Mouse (Mus musculus): ENCODE data around the gene Heg1. TPM values are rescaled to one million over a fixed set of nuclear protein-coding genes. Genes with fewer than 3 reads are reported as not detected.
A peak's percentile ranks its signal among the peaks of the same experiment; 100 is the strongest.

Heg1 gene
- total RNA-seq, 2 experiments from 2014 or later, result 31.0 to 35.5 TPM

DNA sequence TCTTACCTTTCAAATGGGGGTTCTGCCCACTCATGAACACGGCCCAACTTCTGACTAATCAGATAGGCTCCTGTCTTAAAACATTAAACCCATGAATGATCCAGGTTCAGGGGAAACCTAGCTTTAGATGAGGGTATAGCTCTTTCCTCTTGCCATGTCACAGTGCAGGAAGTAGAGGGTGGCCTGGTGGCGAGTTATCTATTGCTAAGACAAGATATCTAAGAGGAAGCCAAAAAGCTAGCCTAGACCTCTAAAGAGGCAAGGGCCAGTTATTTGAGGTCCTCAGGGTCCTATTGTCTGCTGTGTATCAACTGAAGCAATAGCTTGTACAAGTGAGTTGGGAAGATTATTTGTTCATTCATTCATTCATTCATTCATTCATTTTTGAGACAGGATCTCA, 15.7 kb upstream of the Heg1 start:
- H3K4me3 ChIP-seq, result no peak overlapping the region
- DNase-seq (ENCODE audit: extremely low spot score in 1 of 2, low spot score in 2 of 2), result no peak
- intact Hi-C loops (cut with DNase I), result no loop called here
- TF ChIP-seq CTCF (IDR thresholded peaks at IDR 0.05), result no peak
- H3K27ac ChIP-seq, result no peak overlapping the region

DNA sequence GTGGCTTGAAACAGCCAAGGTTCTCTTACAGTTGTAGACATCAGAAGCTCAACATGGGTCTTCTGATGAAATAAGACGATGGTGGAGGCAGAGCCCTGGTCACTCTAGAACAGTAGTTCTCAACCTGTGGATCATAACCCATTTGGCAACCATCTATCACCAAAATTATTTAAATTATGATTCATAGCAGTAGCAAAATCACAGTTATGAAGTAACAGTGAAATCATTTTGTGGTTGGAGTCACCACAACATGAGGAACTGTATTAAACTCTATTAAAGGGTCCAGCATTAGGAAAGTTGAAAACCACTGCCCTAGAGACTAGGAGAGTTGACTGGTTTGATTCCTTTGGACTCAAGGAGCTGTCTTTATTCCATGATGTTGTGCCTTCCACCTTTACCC, 15.1 kb upstream of the Heg1 start:
- H3K27ac ChIP-seq, result no peak overlapping the region

DNA sequence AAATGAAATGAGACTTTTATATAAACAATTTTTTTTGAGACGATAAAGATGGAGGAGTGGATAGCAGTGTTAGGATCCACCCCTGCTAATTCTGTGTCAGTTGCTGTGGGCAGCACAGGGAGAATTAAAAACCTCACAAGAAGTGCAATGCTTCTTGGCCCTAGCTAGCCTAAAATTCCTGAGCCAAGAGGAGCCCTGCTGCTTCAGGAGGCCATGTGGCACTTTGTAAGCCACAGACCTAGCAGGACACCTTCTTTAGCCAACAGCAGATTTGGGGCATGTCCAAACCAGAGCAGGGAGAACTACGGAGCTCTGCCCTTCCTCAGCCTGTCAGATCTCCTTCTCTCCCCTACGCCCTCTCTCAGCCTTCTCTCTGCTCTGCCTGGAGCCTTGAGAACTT, 13.8 kb upstream of the Heg1 start:
- TF ChIP-seq CTCF (IDR thresholded peaks at IDR 0.05), result no peak
- peak overlapping the region; percentile 45; the same call in 1 of the 2 replicates for H3K27ac ChIP-seq
- H3K4me3 ChIP-seq, result no peak overlapping the region
- intact Hi-C loops (cut with DNase I), result no loop called here
- no peak for DNase-seq (ENCODE audit: extremely low spot score in 1 of 2, low spot score in 2 of 2)

More for the DNA sequence above, 15.1 kb upstream of the Heg1 start:
- no peak overlapping the region for H3K4me3 ChIP-seq
- TF ChIP-seq CTCF (IDR thresholded peaks at IDR 0.05), result no peak
- DNase-seq (ENCODE audit: extremely low spot score in 1 of 2, low spot score in 2 of 2), result no peak
- intact Hi-C loops (cut with DNase I), result no loop called here

DNA sequence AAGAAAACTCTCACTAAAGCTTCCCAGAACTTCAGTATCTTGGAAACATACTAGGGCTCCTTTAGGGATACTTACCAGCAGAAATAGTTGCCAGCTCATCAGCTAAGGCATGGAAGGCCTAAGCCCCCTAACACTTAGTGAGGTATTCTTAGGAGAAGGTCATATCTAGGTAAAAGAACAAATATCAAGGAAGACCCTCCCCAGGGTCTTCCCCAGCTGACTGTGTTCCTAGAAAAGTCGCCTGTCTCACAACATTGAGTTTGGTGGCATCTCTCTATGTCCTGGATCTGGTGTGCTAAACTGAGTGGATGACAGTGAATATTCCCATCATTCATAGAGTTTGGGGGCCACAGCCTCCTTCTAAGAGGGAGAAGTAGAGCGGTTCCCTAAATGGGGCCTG, 13.2 kb upstream of the Heg1 start:
- Histone ChIP-seq H3K27ac (peak overlapping the region; percentile 45; the same call in 1 of the 2 replicates), H3K4me3 (no peak overlapping the region)
- intact Hi-C loops (cut with DNase I), result no loop called here
- DNase-seq (ENCODE audit: extremely low spot score in 1 of 2, low spot score in 2 of 2), result no peak
- TF ChIP-seq CTCF (IDR thresholded peaks at IDR 0.05), result no peak

DNA sequence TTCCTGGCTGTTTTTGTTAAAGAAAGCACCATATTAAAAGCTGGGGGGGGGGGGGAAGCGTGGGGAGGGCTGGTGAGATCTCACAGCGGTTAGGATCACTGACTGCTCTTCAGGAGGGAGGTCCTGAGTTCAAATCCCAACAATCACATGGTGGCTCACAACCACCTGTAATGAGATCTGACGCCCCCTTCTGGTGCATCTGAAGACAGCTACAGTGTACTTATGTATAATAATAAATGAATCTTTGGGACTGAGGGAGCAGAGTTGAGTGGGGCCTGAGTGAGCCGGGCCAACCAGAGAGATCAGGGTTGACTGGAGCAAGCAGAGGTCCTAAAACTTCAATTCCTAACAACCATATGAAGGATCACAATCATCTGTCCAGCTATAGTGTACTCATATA, 12.0 kb upstream of the Heg1 start:
- TF ChIP-seq CTCF (IDR thresholded peaks at IDR 0.05), result no peak; the same call in none of the 2 replicates
- intact Hi-C loops (cut with DNase I), result no loop called here
- H3K27ac ChIP-seq, result no peak overlapping the region
- DNase-seq (ENCODE audit: extremely low spot score in 1 of 2, low spot score in 2 of 2), result no peak
- H3K4me3 ChIP-seq, result no peak overlapping the region

DNA sequence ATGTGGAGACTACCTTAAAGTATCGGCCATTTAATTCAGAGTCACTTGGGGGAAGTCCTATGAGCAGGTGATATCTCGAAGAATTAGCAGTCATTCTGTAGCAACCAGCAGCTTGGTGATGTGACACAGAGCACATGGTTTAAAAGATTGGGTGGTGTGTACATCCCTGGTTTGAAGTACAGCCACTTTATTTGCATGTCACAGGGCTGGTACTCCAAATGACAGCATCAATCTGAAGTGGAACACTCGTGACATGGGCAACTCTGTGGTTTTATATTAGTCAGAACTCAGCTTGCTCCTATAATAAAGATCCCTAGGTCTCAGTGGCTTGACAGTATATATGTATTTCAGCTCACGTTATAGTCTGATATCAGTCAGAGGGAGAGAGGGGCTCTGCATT, 11.5 kb upstream of the Heg1 start:
- DNase-seq (ENCODE audit: extremely low spot score in 1 of 2, low spot score in 2 of 2), result no peak
- Histone ChIP-seq H3K27ac (no peak overlapping the region), H3K4me3 (no peak overlapping the region)
- intact Hi-C loops (cut with DNase I), result no loop called here
- TF ChIP-seq CTCF (IDR thresholded peaks at IDR 0.05), result no peak

DNA sequence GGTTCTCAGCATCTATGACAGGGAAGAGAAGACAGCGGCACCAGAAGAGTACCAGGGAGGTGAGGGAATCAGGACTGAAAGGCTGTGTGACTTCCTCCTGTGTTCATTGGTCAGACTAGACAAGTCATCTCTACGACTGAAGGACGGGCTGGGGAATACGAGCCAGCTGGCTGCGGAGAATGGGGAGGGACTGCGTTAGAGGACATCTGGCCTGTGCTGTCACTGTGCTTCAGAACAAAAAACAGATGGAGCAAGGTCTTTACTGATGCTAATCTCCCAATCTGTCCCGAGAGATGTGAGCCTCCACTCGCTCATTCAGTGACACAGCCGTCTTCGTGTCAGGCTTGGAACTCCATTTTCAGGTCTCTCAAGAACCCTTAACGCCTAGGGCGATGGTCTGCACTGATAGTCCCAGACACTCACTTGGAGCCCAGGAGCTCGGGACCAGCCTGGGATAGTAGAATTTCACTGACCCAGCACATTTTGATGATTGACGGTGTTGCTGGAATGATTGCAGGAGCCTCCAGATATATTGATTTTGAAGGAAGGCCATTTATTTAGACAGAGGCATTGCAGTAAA, 10.6 kb upstream of the Heg1 start:
- no peak for TF ChIP-seq CTCF (IDR thresholded peaks at IDR 0.05)
- DNase-seq (ENCODE audit: extremely low spot score in 1 of 2, low spot score in 2 of 2), result no peak
- intact Hi-C loops (cut with DNase I), result no loop called here
- H3K4me3 ChIP-seq, result no peak overlapping the region
- no peak overlapping the region for H3K27ac ChIP-seq

DNA sequence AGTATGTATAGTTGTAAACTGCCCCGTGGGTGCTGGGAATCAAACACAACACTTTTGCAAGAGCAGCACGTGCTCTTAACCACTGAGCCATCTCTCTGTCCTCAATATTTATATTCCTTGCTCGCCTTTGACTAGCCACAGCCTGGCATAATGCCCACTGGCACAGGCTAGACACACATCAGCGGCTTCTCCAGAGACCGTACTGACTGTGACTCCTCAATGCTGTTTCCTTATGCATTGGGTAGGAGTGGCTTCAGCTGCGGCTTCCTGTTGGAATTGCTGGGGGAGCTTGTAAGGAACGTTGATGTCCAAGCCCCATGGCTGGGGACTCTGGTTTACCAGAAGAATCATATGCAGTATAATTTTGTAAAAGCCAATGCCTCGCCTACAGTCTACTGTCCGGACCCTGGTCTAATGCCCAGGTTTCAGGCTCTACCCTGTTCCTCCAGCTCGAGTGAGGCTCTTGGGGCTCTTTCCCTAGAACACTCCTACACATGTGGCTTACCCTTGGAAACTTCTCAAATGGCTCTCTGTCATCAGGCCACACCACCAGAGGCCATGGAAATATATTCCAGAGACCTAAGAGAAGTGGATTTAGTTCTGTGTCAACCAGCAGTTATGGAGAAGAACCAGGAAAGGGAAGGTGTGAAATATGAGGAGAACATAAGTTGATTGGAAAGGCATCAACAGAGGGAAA, 8.9 kb upstream of the Heg1 start:
- intact Hi-C loops (cut with DNase I), result no loop called here
- Histone ChIP-seq H3K4me3 (no peak overlapping the region), H3K27ac (no peak overlapping the region)
- no peak for TF ChIP-seq CTCF (IDR thresholded peaks at IDR 0.05)
- DNase-seq (ENCODE audit: extremely low spot score in 1 of 2, low spot score in 2 of 2), result no peak

DNA sequence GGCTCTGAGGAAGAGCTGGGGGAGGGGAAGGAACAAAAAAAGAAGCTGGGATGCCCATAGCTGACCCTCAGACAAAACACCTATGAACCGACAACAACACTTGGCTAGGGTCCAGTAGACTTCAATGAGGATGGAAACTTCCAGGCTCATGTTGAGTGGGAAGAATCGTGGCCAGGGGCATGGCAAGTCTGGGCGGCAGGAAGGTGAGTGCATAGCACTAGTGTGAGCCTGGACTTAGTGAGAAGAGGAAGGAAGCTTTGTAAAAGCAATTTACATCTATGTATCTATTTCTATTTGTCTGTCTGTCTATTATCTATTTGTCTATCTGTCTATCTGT, 8.4 kb upstream of the Heg1 start:
- intact Hi-C loops (cut with DNase I), result no loop called here
- no peak for TF ChIP-seq CTCF (IDR thresholded peaks at IDR 0.05)
- no peak for DNase-seq (ENCODE audit: extremely low spot score in 1 of 2, low spot score in 2 of 2)
- Histone ChIP-seq H3K27ac (0 out of 2 replicates have a peak overlapping the region, but pooled peaks have one; percentile 4), H3K4me3 (no peak overlapping the region)

DNA sequence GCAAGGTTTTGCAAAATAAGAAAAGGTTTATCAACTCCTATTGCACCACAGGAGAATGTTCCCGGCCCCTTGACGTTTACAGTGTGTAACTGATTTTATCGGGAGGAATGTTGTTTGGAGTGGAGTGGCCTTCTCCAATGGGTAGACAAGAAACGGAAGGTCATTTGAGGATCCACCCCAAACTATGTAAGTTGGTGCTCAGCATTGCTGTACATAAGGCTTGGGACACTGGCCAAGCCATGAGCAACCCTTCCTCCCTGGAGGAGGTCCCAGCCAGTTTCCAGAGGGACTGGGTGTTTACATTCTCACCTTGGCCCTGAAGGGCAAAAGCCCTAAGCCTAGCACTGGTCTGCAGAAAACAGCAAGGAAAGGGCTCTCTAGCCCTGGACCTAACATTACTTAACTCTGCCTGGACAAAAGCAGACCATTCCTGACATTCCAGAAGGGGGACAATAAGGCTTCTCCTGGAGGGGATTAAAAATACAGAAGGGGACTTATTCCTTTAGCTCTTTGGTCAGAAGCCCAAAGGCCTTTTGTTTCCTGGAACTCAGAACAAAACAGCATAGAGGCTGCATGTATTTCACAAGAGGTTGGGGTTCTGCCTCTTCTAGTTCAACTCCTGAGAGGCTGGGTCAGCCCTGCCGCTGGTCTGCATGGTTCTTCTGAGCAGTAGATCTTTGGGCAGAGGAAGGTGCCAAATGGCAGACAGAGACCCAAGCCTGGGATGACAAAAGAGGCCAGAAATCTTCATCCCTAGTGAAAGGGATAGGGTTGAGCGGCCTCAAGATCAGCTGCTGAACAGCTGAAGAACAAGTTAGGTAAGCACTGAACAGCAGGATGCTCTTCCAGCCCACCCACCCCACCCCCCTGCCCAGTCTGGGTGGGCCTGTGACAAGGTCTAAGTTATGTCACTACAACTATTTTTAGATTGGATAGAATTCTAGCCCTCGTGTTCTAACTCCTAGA, 7.5 kb upstream of the Heg1 start:
- TF ChIP-seq CTCF (IDR thresholded peaks at IDR 0.05), result no peak
- peak overlapping the region; percentile 48 for H3K27ac ChIP-seq
- DNase-seq (ENCODE audit: extremely low spot score in 1 of 2, low spot score in 2 of 2), result no peak
- intact Hi-C loops (cut with DNase I), result no loop called here
- no peak overlapping the region for H3K4me3 ChIP-seq

DNA sequence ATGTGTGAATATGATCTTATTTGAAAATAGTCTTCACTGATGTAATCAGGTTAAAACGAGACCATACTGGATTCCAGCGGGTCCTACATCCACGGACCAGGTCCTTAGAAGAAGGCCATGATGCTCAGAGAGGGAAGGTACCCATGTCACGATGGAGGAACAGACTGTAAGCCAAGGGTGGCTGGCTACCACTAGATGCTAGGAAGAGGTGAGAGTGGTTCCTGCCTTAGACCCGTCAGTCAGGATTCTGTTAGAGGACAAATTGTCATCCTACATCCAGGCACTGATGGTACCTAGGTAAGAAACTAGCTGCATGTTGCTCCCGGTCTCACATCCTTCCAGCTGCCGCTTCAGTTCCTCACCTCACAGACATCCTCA, 6.9 kb upstream of the Heg1 start:
- no peak for TF ChIP-seq CTCF (IDR thresholded peaks at IDR 0.05)
- intact Hi-C loops (cut with DNase I), result no loop called here
- H3K27ac ChIP-seq, result no peak overlapping the region
- no peak for DNase-seq (ENCODE audit: extremely low spot score in 1 of 2, low spot score in 2 of 2)
- H3K4me3 ChIP-seq, result no peak overlapping the region

DNA sequence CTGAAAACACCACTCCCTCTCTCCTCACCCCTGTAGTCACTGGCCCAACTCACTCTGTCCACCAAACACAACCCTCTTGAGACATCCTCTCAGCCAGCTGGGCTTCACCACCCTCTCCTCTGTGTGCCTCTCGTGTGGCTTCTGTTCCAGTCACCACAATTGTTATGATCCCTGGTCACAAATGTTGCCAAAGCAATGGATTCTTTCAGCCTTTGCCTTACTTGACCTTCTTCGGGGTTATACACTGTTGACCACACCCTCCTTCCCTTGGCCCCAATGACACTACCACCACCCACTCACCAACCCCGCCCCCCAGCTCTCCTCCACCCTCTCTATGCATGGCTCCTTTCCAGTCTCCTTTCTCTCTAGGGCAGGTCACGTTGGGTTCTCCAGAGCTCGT, 6.3 kb upstream of the Heg1 start:
- no peak overlapping the region for H3K27ac ChIP-seq
- DNase-seq (ENCODE audit: extremely low spot score in 1 of 2, low spot score in 2 of 2), result no peak
- intact Hi-C loops (cut with DNase I), result no loop called here
- H3K4me3 ChIP-seq, result no peak overlapping the region
- TF ChIP-seq CTCF (IDR thresholded peaks at IDR 0.05), result no peak
